Mouse (Mus musculus) monocyte, adult 2 months (primary cell): ENCODE results near the gene Lrrc28.
"Not testable (repeated sequence)": the region's sequence is repeated elsewhere in the genome, so short reads cannot be mapped to it uniquely, and the experiment has no call there.

Source experiments
- DNase-seq, 2 experiments: peaks; one replicate each; pipeline ENCODE4 v3.0.0; 2022; ENCODE audit warnings: low spot score in 2 of 2, low read depth in 1 of 2

The Lrrc28 gene

GRCm38 (mm10) chr7:67536588-67537372, 108.3 kb downstream of the Lrrc28 start:
- DNase-seq = no peak

GRCm38 (mm10) chr7:67535941-67536340, 109.1 kb downstream of the Lrrc28 start:
- no peak for DNase-seq

GRCm38 (mm10) chr7:67530981-67531380, 114.1 kb downstream of the Lrrc28 start:
- no peak for DNase-seq

GRCm38 (mm10) chr7:67529381-67529780, 115.7 kb downstream of the Lrrc28 start:
- DNase-seq = no peak

- DNase-seq = no peak
Observed at GRCm38 (mm10) chr7:67528821-67529221, 116.2 kb downstream of the Lrrc28 start.

GRCm38 (mm10) chr7:67528063-67528811, 116.8 kb downstream of the Lrrc28 start:
- DNase-seq = no peak

- no peak for DNase-seq
Observed at GRCm38 (mm10) chr7:67525886-67526580, 119.0 kb downstream of the Lrrc28 start.

GRCm38 (mm10) chr7:67524069-67524468, 121.0 kb downstream of the Lrrc28 start:
- not testable (repeated sequence) for DNase-seq

- no peak for DNase-seq
Observed at GRCm38 (mm10) chr7:67523400-67523799, 121.7 kb downstream of the Lrrc28 start.

GRCm38 (mm10) chr7:67521731-67522130, 123.3 kb downstream of the Lrrc28 start:
- DNase-seq = not testable (repeated sequence)

GRCm38 (mm10) chr7:67520959-67521358, 124.1 kb downstream of the Lrrc28 start:
- DNase-seq = no peak

GRCm38 (mm10) chr7:67520001-67520400, 125.1 kb downstream of the Lrrc28 start:
- DNase-seq = no peak

- no peak for DNase-seq
Observed at GRCm38 (mm10) chr7:67515621-67516020, 129.4 kb downstream of the Lrrc28 start.

GRCm38 (mm10) chr7:67514893-67515292, 130.2 kb downstream of the Lrrc28 start:
- no peak for DNase-seq

GRCm38 (mm10) chr7:67514380-67514779, 130.7 kb downstream of the Lrrc28 start:
- DNase-seq = no peak

GRCm38 (mm10) chr7:67513656-67514055, 131.4 kb downstream of the Lrrc28 start:
- no peak for DNase-seq

GRCm38 (mm10) chr7:67511606-67512005, 133.5 kb downstream of the Lrrc28 start:
- DNase-seq = no peak

GRCm38 (mm10) chr7:67503281-67504010, 141.6 kb downstream of the Lrrc28 start:
- DNase-seq = no peak

- DNase-seq = no peak
Observed at GRCm38 (mm10) chr7:67502631-67503030, 142.4 kb downstream of the Lrrc28 start.

GRCm38 (mm10) chr7:67500878-67501277, 144.2 kb downstream of the Lrrc28 start:
- no peak for DNase-seq
